Mouse (Mus musculus): Measurements from ENCODE around the gene Dhh. TPM values are rescaled to one million over a fixed set of nuclear protein-coding genes. Genes with fewer than 3 reads are reported as not detected.
"Not testable (repeated sequence)": the region's sequence is repeated elsewhere in the genome, so short reads cannot be mapped to it uniquely, and the experiment has no call there.

Gene Dhh
- polyA plus RNA-seq, 1 experiment, result 2.6 TPM

DNA sequence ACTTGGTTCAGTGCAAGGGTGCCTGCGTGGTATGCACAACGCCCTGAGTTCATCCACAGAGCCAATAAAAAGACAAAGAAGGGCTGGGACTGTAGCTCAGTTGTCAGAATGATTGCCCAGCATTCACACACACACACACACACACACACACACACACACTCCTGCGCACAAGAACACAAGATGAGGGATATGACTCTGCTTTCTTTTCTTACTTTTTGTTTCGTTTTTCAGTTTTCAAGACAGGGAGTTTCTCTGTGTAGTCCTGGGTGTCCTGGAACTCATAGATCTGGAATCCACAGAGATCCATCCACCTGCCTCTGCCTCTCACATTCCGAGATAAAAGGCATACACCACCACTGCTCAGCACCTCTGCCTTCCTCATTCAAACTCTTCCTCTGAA lies 29.2 kb upstream of the Dhh start:
- Histone ChIP-seq H3K36me3 (ENCODE audit: control insufficient read depth, insufficient read depth, low read length) (peaks cover 8% of the 10 kb centered on the region; the same call in 1 of the 2 replicates), H3K27me3 (ENCODE audit: control insufficient read depth, insufficient read depth, low read length) (no peaks in the 10 kb centered on the region), H3K4me3 (ENCODE audit: control insufficient read depth, insufficient read depth, low read length) (no peak overlapping the region), H3K27ac (ENCODE audit: control insufficient read depth, insufficient read depth, low read length) (no peak overlapping the region), H3K4me1 (replicated peaks; ENCODE audit: control insufficient read depth, insufficient read depth, low read length) (peaks cover 10% of the 10 kb centered on the region)
- DNase-seq, result no peak
- TF ChIP-seq CTCF (IDR thresholded peaks at IDR 0.05; ENCODE audit: borderline replicate concordance, control insufficient read depth, extremely low read depth, insufficient read depth, low read length, poor library complexity) (no peak), POLR2A (IDR thresholded peaks at IDR 0.05; ENCODE audit: control insufficient read depth, extremely low read depth, insufficient read depth, low read length, poor library complexity) (no peak)
- WGBS, result 24% methylated on average over 5 of the region's 5 CpGs

DNA sequence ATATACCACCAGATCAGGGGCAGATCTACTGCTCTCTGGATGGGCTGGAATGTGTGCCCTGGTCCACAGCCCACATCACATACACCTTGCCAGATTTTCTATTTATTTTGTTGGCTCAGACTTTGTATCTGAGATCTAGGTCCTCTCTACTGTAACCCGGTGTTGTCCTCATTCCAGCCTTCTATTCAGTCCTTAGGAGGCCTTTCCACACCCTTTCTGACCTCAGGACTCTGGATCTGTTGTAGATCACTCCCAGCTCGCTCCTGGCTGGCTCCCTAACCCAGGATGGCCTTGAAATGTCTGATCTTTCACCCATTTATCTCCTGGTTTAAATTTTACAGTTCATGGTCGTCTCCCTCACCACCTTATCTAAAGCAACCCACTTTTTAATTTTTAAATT lies 26.3 kb upstream of the Dhh start:
- Histone ChIP-seq H3K27ac (ENCODE audit: control insufficient read depth, insufficient read depth, low read length) (no peak overlapping the region), H3K36me3 (ENCODE audit: control insufficient read depth, insufficient read depth, low read length) (no peaks in the 10 kb centered on the region), H3K27me3 (ENCODE audit: control insufficient read depth, insufficient read depth, low read length) (no peaks in the 10 kb centered on the region), H3K4me1 (replicated peaks; ENCODE audit: control insufficient read depth, insufficient read depth, low read length) (peaks cover 10% of the 10 kb centered on the region), H3K4me3 (ENCODE audit: control insufficient read depth, insufficient read depth, low read length) (no peak overlapping the region)
- DNase-seq, result no peak
- WGBS, result 89% methylated on average over 3 of the region's 3 CpGs
- no peak for TF ChIP-seq POLR2A (IDR thresholded peaks at IDR 0.05; ENCODE audit: control insufficient read depth, extremely low read depth, insufficient read depth, low read length, poor library complexity)
- TF ChIP-seq CTCF (IDR thresholded peaks at IDR 0.05; ENCODE audit: borderline replicate concordance, control insufficient read depth, extremely low read depth, insufficient read depth, low read length, poor library complexity), result no peak

DNA sequence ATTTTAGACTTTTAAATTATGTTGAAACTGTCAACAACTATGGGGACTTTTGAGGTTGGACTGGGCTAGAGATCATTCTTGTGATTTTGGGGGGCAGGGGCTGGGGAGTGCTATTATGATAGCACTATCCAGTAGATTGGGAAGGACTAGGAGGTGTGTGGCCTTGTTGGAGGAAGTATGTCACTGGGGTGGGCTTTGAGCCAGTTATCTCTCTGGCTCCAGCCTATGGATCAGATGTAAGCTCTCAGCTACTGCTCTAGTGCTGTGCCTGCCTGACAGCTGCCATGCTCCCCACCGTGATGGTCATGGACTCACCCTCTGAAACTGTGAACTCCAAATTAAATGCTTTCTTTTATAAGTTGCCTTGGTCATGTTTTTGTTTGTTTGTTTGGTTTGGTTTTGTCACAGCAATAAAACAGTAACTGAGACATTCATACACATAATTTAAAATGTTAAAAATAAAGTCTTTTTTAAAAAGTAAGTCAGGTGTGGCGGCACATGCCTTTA lies 24.7 kb upstream of the Dhh start:
- no peaks in the 10 kb centered on the region for H3K27me3 ChIP-seq (ENCODE audit: control insufficient read depth, insufficient read depth, low read length)
- no peaks in the 10 kb centered on the region for H3K36me3 ChIP-seq (ENCODE audit: control insufficient read depth, insufficient read depth, low read length)
- H3K4me1 ChIP-seq (replicated peaks; ENCODE audit: control insufficient read depth, insufficient read depth, low read length), result peaks cover 6% of the 10 kb centered on the region; the same call in 1 of the 2 replicates
- TF ChIP-seq CTCF (IDR thresholded peaks at IDR 0.05; ENCODE audit: borderline replicate concordance, control insufficient read depth, extremely low read depth, insufficient read depth, low read length, poor library complexity), result no peak
- no peak for TF ChIP-seq POLR2A (IDR thresholded peaks at IDR 0.05; ENCODE audit: control insufficient read depth, extremely low read depth, insufficient read depth, low read length, poor library complexity)
- H3K4me3 ChIP-seq (ENCODE audit: control insufficient read depth, insufficient read depth, low read length), result no peak overlapping the region
- 94% methylated on average over 2 of the region's 2 CpGs for WGBS
- H3K27ac ChIP-seq (ENCODE audit: control insufficient read depth, insufficient read depth, low read length), result no peak overlapping the region
- no peak for DNase-seq

DNA sequence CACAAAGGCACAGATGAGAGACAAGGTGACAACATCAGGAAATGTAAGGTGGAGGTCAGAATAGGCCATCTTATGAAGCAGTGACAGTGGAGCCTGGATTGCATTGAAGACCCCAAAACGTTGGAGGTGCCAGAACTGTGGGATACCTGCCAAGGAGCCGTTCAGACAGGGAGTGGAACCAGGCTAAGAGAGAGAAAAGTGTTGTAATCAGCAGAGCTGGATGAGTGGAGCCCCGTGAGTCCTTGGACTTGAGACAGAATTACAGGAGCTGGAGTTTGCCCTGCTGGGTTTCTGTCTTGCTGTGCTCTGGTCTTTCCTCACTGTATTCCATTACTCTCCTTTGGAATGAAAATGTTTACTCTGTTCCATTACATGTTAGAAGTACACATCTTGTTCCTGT lies 24.2 kb upstream of the Dhh start:
- TF ChIP-seq POLR2A (IDR thresholded peaks at IDR 0.05; ENCODE audit: control insufficient read depth, extremely low read depth, insufficient read depth, low read length, poor library complexity) (no peak), CTCF (IDR thresholded peaks at IDR 0.05; ENCODE audit: borderline replicate concordance, control insufficient read depth, extremely low read depth, insufficient read depth, low read length, poor library complexity) (no peak)
- DNase-seq, result no peak
- Histone ChIP-seq H3K4me3 (ENCODE audit: control insufficient read depth, insufficient read depth, low read length) (no peak overlapping the region), H3K36me3 (ENCODE audit: control insufficient read depth, insufficient read depth, low read length) (no peaks in the 10 kb centered on the region), H3K27me3 (ENCODE audit: control insufficient read depth, insufficient read depth, low read length) (no peaks in the 10 kb centered on the region), H3K27ac (ENCODE audit: control insufficient read depth, insufficient read depth, low read length) (no peak overlapping the region), H3K4me1 (replicated peaks; ENCODE audit: control insufficient read depth, insufficient read depth, low read length) (peaks cover 4% of the 10 kb centered on the region; the same call in 1 of the 2 replicates)
- 79% methylated on average over 3 of the region's 3 CpGs for WGBS

DNA sequence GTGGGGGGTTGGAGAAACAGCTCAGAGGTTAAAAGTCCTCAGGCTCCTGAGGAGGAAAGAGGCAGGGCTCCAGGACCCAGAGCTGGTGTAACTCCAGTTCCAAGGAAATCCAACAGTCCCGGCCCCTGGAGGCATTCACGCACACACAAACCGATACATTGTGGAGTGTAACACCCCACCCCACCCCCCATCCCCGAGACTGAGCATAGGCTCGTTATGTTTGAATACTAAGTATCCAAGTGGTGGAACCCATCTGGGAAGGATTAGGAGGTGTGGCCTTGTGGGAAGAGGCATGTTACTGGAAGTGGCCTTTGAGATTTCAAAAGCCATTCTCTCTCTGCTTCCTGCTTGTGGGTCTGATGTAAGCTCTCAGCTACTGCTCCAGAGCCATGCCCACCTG lies 23.2 kb upstream of the Dhh start:
- TF ChIP-seq CTCF (IDR thresholded peaks at IDR 0.05; ENCODE audit: borderline replicate concordance, control insufficient read depth, extremely low read depth, insufficient read depth, low read length, poor library complexity), result no peak
- TF ChIP-seq POLR2A (IDR thresholded peaks at IDR 0.05; ENCODE audit: control insufficient read depth, extremely low read depth, insufficient read depth, low read length, poor library complexity), result no peak
- no peak overlapping the region for H3K27ac ChIP-seq (ENCODE audit: control insufficient read depth, insufficient read depth, low read length)
- peaks cover 4% of the 10 kb centered on the region for H3K4me1 ChIP-seq (replicated peaks; ENCODE audit: control insufficient read depth, insufficient read depth, low read length)
- no peaks in the 10 kb centered on the region for H3K36me3 ChIP-seq (ENCODE audit: control insufficient read depth, insufficient read depth, low read length)
- H3K4me3 ChIP-seq (ENCODE audit: control insufficient read depth, insufficient read depth, low read length), result no peak overlapping the region
- 98% methylated on average over 5 of the region's 5 CpGs for WGBS
- no peaks in the 10 kb centered on the region for H3K27me3 ChIP-seq (ENCODE audit: control insufficient read depth, insufficient read depth, low read length)
- DNase-seq, result no peak

DNA sequence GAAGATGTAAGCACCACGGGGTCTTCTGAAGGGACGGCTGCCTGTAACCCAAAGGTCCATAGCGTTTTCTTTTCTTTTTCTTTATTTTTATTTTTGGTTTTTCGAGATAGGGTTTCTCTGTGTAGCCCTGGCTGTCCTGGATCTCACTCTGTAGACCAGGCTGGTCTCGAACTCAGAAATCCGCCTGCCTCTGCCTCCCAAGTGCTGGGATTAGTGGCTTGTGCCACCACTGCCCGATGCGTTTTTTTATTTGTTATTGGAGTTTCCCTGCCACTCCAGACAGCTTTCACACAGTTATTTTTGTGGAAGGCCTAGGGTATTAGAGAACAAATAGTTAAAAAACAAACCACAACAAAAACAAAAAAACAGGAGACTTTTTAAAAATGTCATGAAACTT lies 20.2 kb upstream of the Dhh start:
- Histone ChIP-seq H3K4me1 (replicated peaks; ENCODE audit: control insufficient read depth, insufficient read depth, low read length) (peaks cover 18% of the 10 kb centered on the region), H3K27ac (ENCODE audit: control insufficient read depth, insufficient read depth, low read length) (peak overlapping the region; percentile 48; the same call in 1 of the 2 replicates), H3K4me3 (ENCODE audit: control insufficient read depth, insufficient read depth, low read length) (peak overlapping the region; percentile 49)
- not testable (repeated sequence) for H3K36me3 ChIP-seq (ENCODE audit: control insufficient read depth, insufficient read depth, low read length); DNase-seq; H3K27me3 ChIP-seq (ENCODE audit: control insufficient read depth, insufficient read depth, low read length)
- WGBS, result 14% methylated on average over 8 of the region's 8 CpGs

All from thymus, adult 2 months (tissue).